In genomic region chr2:105188182-105188581, GRCm38 (mm10) we compare ENCODE assay signal across 10 mouse cellular contexts. TPM values are rescaled to one million over a fixed set of nuclear protein-coding genes. Genes with fewer than 3 reads are reported as not detected.
DNase-seq lines count a peak whose midpoint lies in the region; ATAC-seq lines count a peak whose summit lies in the region.
"Had no signal": no experiment of that assay in that cellular context is flagged by ENCODE, and none has a peak within 500 bp of the region (broad histone marks: within the 10 kb centered on the region; RNA-seq: fewer than 3 reads in every experiment).

No protein-coding gene starts in this region.

- no peak overlapping the region for H3K9ac ChIP-seq in limb, embryonic 11.5 days (ENCODE audit: low read length)
- H3K9ac ChIP-seq: intestine, embryonic 15.5 days had no signal

- peak; percentile 24 to 43 for DNase-seq in cerebellum, postnatal 10 days
- DNase-seq in cerebellum, adult 9-11 months = no peak
- no peak for DNase-seq in limb, embryonic 11.5 days (ENCODE audit: low spot score)
- DNase-seq in limb, embryonic 10.5 days (ENCODE audit: low spot score) = no peak
- peak; percentile 6 for DNase-seq in brain, adult 2 months (ENCODE audit: low read depth, low spot score)
- DNase-seq in mesoderm, embryonic 11.5 days (ENCODE audit: low read depth, low spot score) = peak; percentile 49
- DNase-seq in testis, postnatal 14 days (ENCODE audit: low spot score) = no peak
- no peak for DNase-seq in lung, postnatal 36 days
- DNase-seq: lung, postnatal 4 days had no signal

- no peak overlapping the region for H3K4me3 ChIP-seq in limb, embryonic 11.5 days (ENCODE audit: low read depth, low read length)
- H3K4me3 ChIP-seq in limb, embryonic 10.5 days = no peak overlapping the region
- H3K4me3 ChIP-seq: intestine, embryonic 15.5 days had no signal

- no peak overlapping the region for H3K4me2 ChIP-seq in limb, embryonic 11.5 days (ENCODE audit: low read depth, severe bottlenecking)
- H3K4me2 ChIP-seq: intestine, embryonic 15.5 days had no signal

- no peaks in the 10 kb centered on the region for H3K4me1 ChIP-seq in limb, embryonic 11.5 days (ENCODE audit: control insufficient read depth, insufficient read depth, low read length)
- H3K4me1 ChIP-seq in limb, embryonic 10.5 days = peaks cover 11% of the 10 kb centered on the region; the same call in 1 of the 2 replicates
- H3K4me1 ChIP-seq: intestine, embryonic 15.5 days had no signal

- H3K36me3 ChIP-seq in limb, embryonic 11.5 days (ENCODE audit: control insufficient read depth, insufficient read depth, low read length) = no peaks in the 10 kb centered on the region
- H3K36me3 ChIP-seq in limb, embryonic 10.5 days = no peaks in the 10 kb centered on the region
- H3K36me3 ChIP-seq: intestine, embryonic 15.5 days had no signal

- no peaks in the 10 kb centered on the region for H3K9me3 ChIP-seq in limb, embryonic 11.5 days (ENCODE audit: control insufficient read depth, low read length)
- H3K9me3 ChIP-seq in limb, embryonic 10.5 days (replicated peaks) = no peaks in the 10 kb centered on the region
- H3K9me3 ChIP-seq: intestine, embryonic 15.5 days had no signal

- H3K27ac ChIP-seq in limb, embryonic 11.5 days (replicated peaks; ENCODE audit: low read depth, low read length) = no peak overlapping the region
- H3K27ac ChIP-seq in limb, embryonic 10.5 days = no peak overlapping the region
- H3K27ac ChIP-seq: intestine, embryonic 15.5 days had no signal

- no peaks in the 10 kb centered on the region for H3K27me3 ChIP-seq in limb, embryonic 11.5 days (ENCODE audit: control insufficient read depth, insufficient read depth, low read length)
- 0 out of 2 replicates have a peak, but pooled peaks cover 3% of the 10 kb centered on the region for H3K27me3 ChIP-seq in limb, embryonic 10.5 days (ENCODE audit: low read depth, poor library complexity, severe bottlenecking)
- H3K27me3 ChIP-seq: intestine, embryonic 15.5 days had no signal

- ATAC-seq in limb, embryonic 11.5 days (ENCODE audit: insufficient number of reproducible peaks, low FRiP score, low TSS enrichment, low read depth) = 0 out of 2 replicates have a peak, but pooled peaks have one; percentile 44
- ATAC-seq: intestine, embryonic 15.5 days had no signal

- WGBS in limb, embryonic 11.5 days = 76% methylated on average over 10 of the region's 10 CpGs
- 77% methylated on average over 10 of the region's 10 CpGs for WGBS in limb, embryonic 10.5 days

RNA-seq across cellular contexts. Expression of gene Them7, which starts 35.9 kb away (rescaled TPM):
- polyA plus RNA-seq in limb, embryonic 11.5 days (2014; fragmentation: Nextera tagmentation; extraction: Ambion mirVana) = 1.3 and 1.8 TPM in 2 replicates
- polyA plus RNA-seq in limb, embryonic 10.5 days (2016; fragmentation: Nextera tagmentation; extraction: Ambion mirVana) = 1.1 and 1.9 TPM in 2 replicates

Comparison
In these comparisons a context has a peak if more than half of its experiments do, and no peak if none do; other contexts are left out.
1. DNase-seq: peak in cerebellum, postnatal 10 days (2 of 2), brain, adult 2 months (single experiment) and mesoderm, embryonic 11.5 days (single experiment); none in cerebellum, adult 9-11 months (single experiment), limb, embryonic 11.5 days (single experiment), limb, embryonic 10.5 days (single experiment), testis, postnatal 14 days (single experiment) and lung, postnatal 36 days (single experiment).